8 mouse cellular contexts compared by ENCODE assay signal in genomic region chr3:108085721-108086469, GRCm38 (mm10). TPM values are rescaled to one million over a fixed set of nuclear protein-coding genes. Genes with fewer than 3 reads are reported as not detected.
DNase-seq lines count a peak whose midpoint lies in the region; ATAC-seq and TF ChIP-seq lines count a peak whose summit lies in the region.

No protein-coding gene starts in this region.

- peak; percentile 54 to 85 for DNase-seq in urinary bladder, adult 18-20 months (ENCODE audit: low spot score in 2 of 2)
- no peak for DNase-seq in urinary bladder, postnatal 10 days (ENCODE audit: low spot score)
- peak; percentile 84 for DNase-seq in embryo, embryonic 10.5 days (ENCODE audit: low spot score)
- peak; percentile 88 to 91 for DNase-seq in heart, adult 2 months
- peak; percentile 88 for DNase-seq in kidney, adult 11 months
- DNase-seq in midbrain, embryonic 14.5 days = peak; percentile 62
- DNase-seq in thymus, adult 2 months = peak; percentile 39

- TF ChIP-seq CTCF in heart, adult 2 months (IDR thresholded peaks at IDR 0.05) = no peak
- no peak for TF ChIP-seq CTCF in thymus, adult 2 months (IDR thresholded peaks at IDR 0.05; ENCODE audit: borderline replicate concordance, control insufficient read depth, extremely low read depth, insufficient read depth, low read length, poor library complexity)

- no peak for TF ChIP-seq EP300 in heart, adult 2 months (IDR thresholded peaks at IDR 0.05; ENCODE audit: insufficient read depth, low read depth, low read length)

- peak overlapping the region; percentile 74 for H3K9ac ChIP-seq in heart, adult 2 months (ENCODE audit: low read depth, low read length)
- H3K9ac ChIP-seq in limb, embryonic 15.5 days = peak overlapping the region; percentile 69
- peak overlapping the region; percentile 70 for H3K9ac ChIP-seq in midbrain, embryonic 14.5 days (replicated peaks; ENCODE audit: low read length)

- WGBS in heart, adult 2 months = under 1% methylated on average over 31 of the region's 31 CpGs
- under 1% methylated on average over 31 of the region's 31 CpGs for WGBS in limb, embryonic 15.5 days
- under 1% methylated on average over 31 of the region's 31 CpGs for WGBS in midbrain, embryonic 14.5 days
- under 1% methylated on average over 31 of the region's 31 CpGs for WGBS in thymus, adult 2 months

- H3K79me2 ChIP-seq in heart, adult 2 months (replicated peaks; ENCODE audit: control insufficient read depth, insufficient read depth, low read length) = no peaks in the 10 kb centered on the region

- TF ChIP-seq POLR2A in heart, adult 2 months (IDR thresholded peaks at IDR 0.05; ENCODE audit: insufficient read depth, low read depth, low read length) = peak; percentile 74
- TF ChIP-seq POLR2A in thymus, adult 2 months (IDR thresholded peaks at IDR 0.05; ENCODE audit: control insufficient read depth, extremely low read depth, insufficient read depth, low read length, poor library complexity) = no peak

- peaks cover 10% of the 10 kb centered on the region; the same call in 1 of the 2 replicates for H3K4me1 ChIP-seq in heart, adult 2 months (ENCODE audit: control insufficient read depth, insufficient read depth, low read length)
- H3K4me1 ChIP-seq in limb, embryonic 15.5 days = peaks cover 74% of the 10 kb centered on the region
- H3K4me1 ChIP-seq in midbrain, embryonic 14.5 days (ENCODE audit: control insufficient read depth, insufficient read depth, low read length) = peaks cover 43% of the 10 kb centered on the region
- peaks cover 17% of the 10 kb centered on the region for H3K4me1 ChIP-seq in thymus, adult 2 months (replicated peaks; ENCODE audit: control insufficient read depth, insufficient read depth, low read length)

- H3K9me3 ChIP-seq in limb, embryonic 15.5 days = no peaks in the 10 kb centered on the region
- no peaks in the 10 kb centered on the region for H3K9me3 ChIP-seq in midbrain, embryonic 14.5 days (ENCODE audit: control insufficient read depth, low read length)

- H3K27ac ChIP-seq in heart, adult 2 months = peak overlapping the region; percentile 95
- peak overlapping the region; percentile 89 for H3K27ac ChIP-seq in limb, embryonic 15.5 days
- H3K27ac ChIP-seq in midbrain, embryonic 14.5 days (replicated peaks; ENCODE audit: low read depth, low read length) = peak overlapping the region; percentile 76
- H3K27ac ChIP-seq in thymus, adult 2 months (ENCODE audit: control insufficient read depth, insufficient read depth, low read length) = peak overlapping the region; percentile 37; the same call in 1 of the 2 replicates

- peak overlapping the region; percentile 99 for H3K4me2 ChIP-seq in limb, embryonic 15.5 days
- peak overlapping the region; percentile 99 for H3K4me2 ChIP-seq in midbrain, embryonic 14.5 days (ENCODE audit: low read length)

- no peaks in the 10 kb centered on the region for H3K36me3 ChIP-seq in heart, adult 2 months (ENCODE audit: control insufficient read depth, insufficient read depth, low read length)
- peaks cover under 1% of the 10 kb centered on the region; the same call in 1 of the 2 replicates for H3K36me3 ChIP-seq in limb, embryonic 15.5 days
- no peaks in the 10 kb centered on the region for H3K36me3 ChIP-seq in midbrain, embryonic 14.5 days (ENCODE audit: control insufficient read depth, insufficient read depth, low read length)
- no peaks in the 10 kb centered on the region for H3K36me3 ChIP-seq in thymus, adult 2 months (ENCODE audit: control insufficient read depth, insufficient read depth, low read length)

- peak overlapping the region; percentile 56 for H3K4me3 ChIP-seq in heart, adult 2 months
- H3K4me3 ChIP-seq in limb, embryonic 15.5 days = peak overlapping the region; percentile 68
- peak overlapping the region; percentile 58 for H3K4me3 ChIP-seq in midbrain, embryonic 14.5 days (replicated peaks; ENCODE audit: low read depth, low read length)
- peak overlapping the region; percentile 51 for H3K4me3 ChIP-seq in thymus, adult 2 months (ENCODE audit: control insufficient read depth, insufficient read depth, low read length)

- no peaks in the 10 kb centered on the region for H3K27me3 ChIP-seq in heart, adult 2 months (ENCODE audit: control insufficient read depth, insufficient read depth, low read length)
- no peaks in the 10 kb centered on the region for H3K27me3 ChIP-seq in limb, embryonic 15.5 days
- H3K27me3 ChIP-seq in midbrain, embryonic 14.5 days (ENCODE audit: control insufficient read depth, insufficient read depth, low read length) = no peaks in the 10 kb centered on the region
- H3K27me3 ChIP-seq in thymus, adult 2 months (ENCODE audit: control insufficient read depth, insufficient read depth, low read length) = no peaks in the 10 kb centered on the region

- intact Hi-C loops in heart, adult 2 months (cut with DNase I) = loop anchor here (2.0 kb wide), 1 partner anchor 61 kb away; the partner anchor contains the start of gene Gnai3

- peak; percentile 76 for ATAC-seq in limb, embryonic 15.5 days (ENCODE audit: insufficient number of reproducible peaks, low FRiP score, low TSS enrichment, low read depth)
- peak; percentile 51 for ATAC-seq in midbrain, embryonic 14.5 days (ENCODE audit: low FRiP score, low TSS enrichment)

RNA-seq across cellular contexts. Expression of gene Ampd2, which starts 0.6 kb away (rescaled TPM):
- 1 to 10 TPM; 4.1 to 4.6 TPM for total RNA-seq in heart, adult 2 months (2021)
- polyA plus RNA-seq in heart, adult 2 months (2012; rRNA removed) = 25.9 and 26.3 TPM in 2 replicates
- 50.1 and 51.4 TPM in 2 replicates for polyA plus RNA-seq in limb, embryonic 15.5 days (2015; fragmentation: Nextera tagmentation; extraction: Ambion mirVana)
- 45.9 and 53.3 TPM in 2 replicates for polyA plus RNA-seq in midbrain, embryonic 14.5 days (2014; fragmentation: Nextera tagmentation; extraction: Ambion mirVana)
- polyA plus RNA-seq in thymus, adult 2 months (2012; rRNA removed) = 159 and 177 TPM in 2 replicates

RNA-seq across cellular contexts. Expression of gene Gnat2, which starts 6.7 kb away (rescaled TPM):
- total RNA-seq in heart, adult 2 months (2021) = under 1 TPM in 1 of 2 experiments, not detected in 1; 0.11 TPM
- not detected in 2 replicates for polyA plus RNA-seq in heart, adult 2 months (2012; rRNA removed)
- polyA plus RNA-seq in limb, embryonic 15.5 days (2015; fragmentation: Nextera tagmentation; extraction: Ambion mirVana) = 0.67 and 0.96 TPM in 2 replicates
- polyA plus RNA-seq in midbrain, embryonic 14.5 days (2014; fragmentation: Nextera tagmentation; extraction: Ambion mirVana) = 0.13 and 0.30 TPM in 2 replicates
- 0.27 and 0.32 TPM in 2 replicates for polyA plus RNA-seq in thymus, adult 2 months (2012; rRNA removed)

RNA-seq across cellular contexts. Expression of gene Gstm4, which starts 41.2 kb away (rescaled TPM):
- total RNA-seq in heart, adult 2 months (2021) = 10 to 100 TPM; 11.7 to 11.9 TPM
- polyA plus RNA-seq in heart, adult 2 months (2012; rRNA removed) = 17.1 and 24.6 TPM in 2 replicates
- polyA plus RNA-seq in limb, embryonic 15.5 days (2015; fragmentation: Nextera tagmentation; extraction: Ambion mirVana) = 14.0 and 14.2 TPM in 2 replicates
- 16.0 and 17.5 TPM in 2 replicates for polyA plus RNA-seq in midbrain, embryonic 14.5 days (2014; fragmentation: Nextera tagmentation; extraction: Ambion mirVana)
- 7.9 and 9.7 TPM in 2 replicates for polyA plus RNA-seq in thymus, adult 2 months (2012; rRNA removed)

Comparison
In these comparisons a context has a peak if more than half of its experiments do, and no peak if none do; other contexts are left out.
1. H3K27ac ChIP-seq: peak in every context shown above with its lines; median percentile 95 in heart, adult 2 months; 89 in limb, embryonic 15.5 days; 76 in midbrain, embryonic 14.5 days; 37 in thymus, adult 2 months.